11 mouse cellular contexts compared by ENCODE assay signal in the genomic region with DNA sequence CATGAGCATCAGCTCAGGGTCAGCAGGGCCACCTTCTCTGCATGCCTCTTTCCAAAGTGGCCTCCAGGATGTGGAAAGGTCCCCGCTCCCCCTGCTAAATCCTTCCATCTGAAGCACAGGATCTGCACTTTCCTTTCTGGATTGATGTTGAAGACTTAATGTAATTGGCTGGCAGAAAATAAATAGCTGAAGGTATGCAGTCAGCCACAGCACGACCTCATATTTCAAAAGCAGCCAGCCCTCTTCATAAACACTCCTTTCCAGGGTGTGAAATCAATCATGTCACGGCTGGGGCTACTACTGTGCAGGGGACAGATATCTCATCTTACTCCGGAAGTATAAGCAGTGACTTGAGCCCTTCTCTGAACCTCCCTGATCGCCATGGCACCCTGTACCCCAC.
DNase-seq lines count a peak whose midpoint lies in the region; ATAC-seq lines count a peak whose summit lies in the region.
"Had no signal": no experiment of that assay in that cellular context is flagged by ENCODE, and none has a peak within 500 bp of the region (broad histone marks: within the 10 kb centered on the region; RNA-seq: fewer than 3 reads in every experiment).

No protein-coding gene starts in this region.

- H3K4me2 ChIP-seq in lung, embryonic 16.5 days (ENCODE audit: low read depth, low read length) = no peak overlapping the region
- H3K4me2 ChIP-seq in embryonic facial prominence, embryonic 11.5 days (ENCODE audit: low read depth, low read length) = no peak overlapping the region
- H3K4me2 ChIP-seq in hindbrain, embryonic 14.5 days (replicated peaks) = no peak overlapping the region
- H3K4me2 ChIP-seq in neural tube, embryonic 11.5 days (ENCODE audit: low read depth) = no peak overlapping the region
- H3K4me2 ChIP-seq: liver, embryonic 15.5 days had no signal

- H3K4me1 ChIP-seq in lung, embryonic 16.5 days (replicated peaks; ENCODE audit: control insufficient read depth, insufficient read depth, low read length) = peaks cover 3% of the 10 kb centered on the region; the same call in 1 of the 2 replicates
- no peaks in the 10 kb centered on the region for H3K4me1 ChIP-seq in embryonic facial prominence, embryonic 11.5 days (ENCODE audit: control insufficient read depth, insufficient read depth, low read length)
- H3K4me1 ChIP-seq in hindbrain, embryonic 14.5 days (replicated peaks; ENCODE audit: control insufficient read depth, insufficient read depth, low read length) = peaks cover 7% of the 10 kb centered on the region
- peaks cover 11% of the 10 kb centered on the region for H3K4me1 ChIP-seq in neural tube, embryonic 11.5 days (ENCODE audit: control insufficient read depth, insufficient read depth, low read length)
- H3K4me1 ChIP-seq: liver, embryonic 15.5 days had no signal

- no peak overlapping the region for H3K27ac ChIP-seq in lung, embryonic 16.5 days (ENCODE audit: low read length)
- H3K27ac ChIP-seq in embryonic facial prominence, embryonic 11.5 days (replicated peaks; ENCODE audit: low read depth, low read length) = 0 out of 2 replicates have a peak overlapping the region, but pooled peaks have one; percentile 22
- 0 out of 2 replicates have a peak overlapping the region, but pooled peaks have one; percentile 9 for H3K27ac ChIP-seq in hindbrain, embryonic 14.5 days
- no peak overlapping the region for H3K27ac ChIP-seq in neural tube, embryonic 11.5 days (ENCODE audit: low read depth, low read length)
- H3K27ac ChIP-seq: layer of hippocampus, adult 2 months; liver, embryonic 15.5 days had no signal

- WGBS in lung, embryonic 16.5 days = 11% methylated on average over 5 of the region's 5 CpGs
- WGBS in embryonic facial prominence, embryonic 11.5 days = 24% methylated on average over 5 of the region's 5 CpGs
- WGBS in hindbrain, embryonic 14.5 days = 25% methylated on average over 5 of the region's 5 CpGs
- WGBS in neural tube, embryonic 11.5 days = 30% methylated on average over 5 of the region's 5 CpGs

- peak; percentile 41; the same call in 1 of the 2 replicates for ATAC-seq in lung, embryonic 16.5 days (ENCODE audit: low read depth)
- peak; percentile 75 for ATAC-seq in embryonic facial prominence, embryonic 11.5 days (replicated peaks; ENCODE audit: insufficient number of reproducible peaks, low FRiP score, low TSS enrichment, low read depth)
- ATAC-seq in hindbrain, embryonic 14.5 days (ENCODE audit: low FRiP score) = no peak
- no peak; the same call in 1 of the 2 replicates for ATAC-seq in neural tube, embryonic 11.5 days (ENCODE audit: insufficient read depth, low FRiP score, low TSS enrichment)
- no peak for ATAC-seq in megakaryocyte, adult 5-6 weeks (ENCODE audit: poor library complexity, severe bottlenecking)

- no peaks in the 10 kb centered on the region for H3K36me3 ChIP-seq in lung, embryonic 16.5 days (ENCODE audit: control insufficient read depth, insufficient read depth, low read length)
- no peaks in the 10 kb centered on the region for H3K36me3 ChIP-seq in embryonic facial prominence, embryonic 11.5 days (replicated peaks; ENCODE audit: control insufficient read depth, insufficient read depth, low read depth, low read length)
- H3K36me3 ChIP-seq in hindbrain, embryonic 14.5 days (replicated peaks; ENCODE audit: control insufficient read depth, insufficient read depth) = no peaks in the 10 kb centered on the region
- no peaks in the 10 kb centered on the region for H3K36me3 ChIP-seq in neural tube, embryonic 11.5 days (ENCODE audit: control insufficient read depth, insufficient read depth, low read length)
- H3K36me3 ChIP-seq: liver, embryonic 15.5 days had no signal

- no peak overlapping the region for H3K4me3 ChIP-seq in lung, embryonic 16.5 days (ENCODE audit: low read length)
- no peak overlapping the region for H3K4me3 ChIP-seq in embryonic facial prominence, embryonic 11.5 days (ENCODE audit: low read depth, low read length)
- no peak overlapping the region for H3K4me3 ChIP-seq in hindbrain, embryonic 14.5 days (replicated peaks; ENCODE audit: low read length)
- no peak overlapping the region for H3K4me3 ChIP-seq in neural tube, embryonic 11.5 days (ENCODE audit: low read depth, low read length)
- H3K4me3 ChIP-seq: layer of hippocampus, adult 2 months; liver, embryonic 15.5 days had no signal

- H3K27me3 ChIP-seq in lung, embryonic 16.5 days (ENCODE audit: control insufficient read depth, insufficient read depth, low read depth, low read length) = no peaks in the 10 kb centered on the region
- no peaks in the 10 kb centered on the region for H3K27me3 ChIP-seq in embryonic facial prominence, embryonic 11.5 days (ENCODE audit: control insufficient read depth, insufficient read depth, low read length)
- no peaks in the 10 kb centered on the region for H3K27me3 ChIP-seq in hindbrain, embryonic 14.5 days (ENCODE audit: control insufficient read depth, insufficient read depth, low read length)
- H3K27me3 ChIP-seq in neural tube, embryonic 11.5 days (ENCODE audit: control insufficient read depth, insufficient read depth, low read length) = no peaks in the 10 kb centered on the region
- H3K27me3 ChIP-seq: liver, embryonic 15.5 days had no signal

- DNase-seq in lung, adult 18-20 months = no peak
- peak; percentile 53 for DNase-seq in embryonic facial prominence, embryonic 11.5 days (ENCODE audit: low spot score)
- no peak for DNase-seq in hindbrain, embryonic 14.5 days (ENCODE audit: low spot score)
- DNase-seq in neural tube, embryonic 11.5 days (ENCODE audit: low spot score) = peak; percentile 41
- no peak for DNase-seq in layer of hippocampus, postnatal 25 days (ENCODE audit: extremely low spot score in 1 of 2, low spot score in 1 of 2)
- DNase-seq: cerebellum, adult 9-10 months; spleen, adult 18-20 months had no signal

- no peak overlapping the region for H3K9ac ChIP-seq in lung, embryonic 16.5 days (ENCODE audit: low read length)
- no peak overlapping the region for H3K9ac ChIP-seq in embryonic facial prominence, embryonic 11.5 days (replicated peaks; ENCODE audit: low read length)
- H3K9ac ChIP-seq in hindbrain, embryonic 14.5 days = no peak overlapping the region
- H3K9ac ChIP-seq in neural tube, embryonic 11.5 days (ENCODE audit: low read length) = no peak overlapping the region
- H3K9ac ChIP-seq: liver, embryonic 15.5 days had no signal

- no peaks in the 10 kb centered on the region for H3K9me3 ChIP-seq in lung, embryonic 16.5 days (ENCODE audit: control insufficient read depth, low read length)
- H3K9me3 ChIP-seq in embryonic facial prominence, embryonic 11.5 days (replicated peaks; ENCODE audit: control insufficient read depth, low read length) = no peaks in the 10 kb centered on the region
- H3K9me3 ChIP-seq in hindbrain, embryonic 14.5 days (ENCODE audit: control insufficient read depth, low read length) = no peaks in the 10 kb centered on the region
- H3K9me3 ChIP-seq in neural tube, embryonic 11.5 days (ENCODE audit: control insufficient read depth, low read length) = no peaks in the 10 kb centered on the region
- H3K9me3 ChIP-seq: liver, embryonic 15.5 days had no signal

Comparison
In these comparisons a context has a peak if more than half of its experiments do, and no peak if none do; other contexts are left out.
1. ATAC-seq: peak in lung, embryonic 16.5 days (single experiment) and embryonic facial prominence, embryonic 11.5 days (single experiment); none in hindbrain, embryonic 14.5 days (single experiment), neural tube, embryonic 11.5 days (single experiment) and megakaryocyte, adult 5-6 weeks (single experiment).
2. H3K27ac ChIP-seq: peak in embryonic facial prominence, embryonic 11.5 days (single experiment) and hindbrain, embryonic 14.5 days (single experiment); none in lung, embryonic 16.5 days (single experiment) and neural tube, embryonic 11.5 days (single experiment).
3. DNase-seq: peak in embryonic facial prominence, embryonic 11.5 days (single experiment) and neural tube, embryonic 11.5 days (single experiment); none in lung, adult 18-20 months (0 of 2), hindbrain, embryonic 14.5 days (single experiment) and layer of hippocampus, postnatal 25 days (0 of 2).